Mouse (Mus musculus) heart, postnatal 0 days (tissue): Measurements from ENCODE around the gene Spsb1.

ENCODE experiments used
- CTCF ChIP-seq: IDR thresholded peaks from 2 replicates; pipeline ENCODE4 v1.5.1; 2016; ENCODE audit warnings: antibody characterized with exemption, control low read depth, low read depth
- EP300 ChIP-seq: IDR thresholded peaks from 2 replicates; pipeline ENCODE4 v1.6.1; 2016; ENCODE audit warnings: antibody characterized with exemption, low read depth

DNA sequence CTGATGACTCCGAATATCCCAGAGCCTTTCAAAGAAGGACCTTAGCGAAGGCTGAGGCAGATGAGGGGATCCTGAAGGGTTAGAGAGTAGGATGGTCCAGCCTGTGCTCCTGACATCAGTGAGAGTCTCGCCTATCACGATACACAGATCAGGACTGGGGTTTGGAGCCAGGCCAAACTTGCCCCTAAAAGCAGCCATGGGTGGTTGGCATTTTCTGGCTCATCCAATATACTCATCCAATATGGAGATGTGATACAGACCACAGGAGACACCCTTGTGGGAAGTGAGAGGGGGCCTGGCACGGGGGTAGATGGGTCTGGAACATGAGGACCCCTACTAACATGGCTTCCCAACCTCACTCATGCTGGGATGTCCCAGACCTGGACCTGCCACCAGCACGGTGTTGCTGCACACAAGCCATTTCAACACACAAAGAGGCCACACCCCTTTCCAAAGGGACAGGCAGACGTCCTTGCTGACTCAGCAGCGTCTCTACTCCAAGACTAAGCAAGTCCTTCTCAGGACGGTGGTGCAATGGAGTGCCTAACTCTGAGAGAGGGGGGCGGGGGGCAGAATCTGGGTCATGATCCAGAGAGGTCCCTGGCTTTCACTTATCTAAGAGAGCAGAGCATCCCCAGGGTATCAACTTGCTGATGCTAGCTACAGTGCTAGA is 49.4 kb downstream of the Spsb1 start:
- no peak for TF ChIP-seq CTCF
- TF ChIP-seq EP300: no peak
